Mouse (Mus musculus): Measurements from ENCODE around the gene Adtrp. TPM values are rescaled to one million over a fixed set of nuclear protein-coding genes. Genes with fewer than 3 reads are reported as not detected.

Gene Adtrp
- 1 to 10 TPM in 3 of 4 experiments, under 1 TPM in 1; 0.90 to 1.5 (median 1.1) TPM for total RNA-seq (2022)

- no peak for DNase-seq (ENCODE audit: low spot score)
Observed at GRCm38 (mm10) chr13:41847516-41848126, at the start of gene Adtrp. Adtrp (minus strand) TSS chr13:41847684.

GRCm38 (mm10) chr13:41892016-41892415, 44.5 kb upstream of the Adtrp start:
- DNase-seq (ENCODE audit: low spot score) = no peak

GRCm38 (mm10) chr13:41890618-41891017, 43.1 kb upstream of the Adtrp start:
- DNase-seq (ENCODE audit: low spot score) = no peak

GRCm38 (mm10) chr13:41890111-41890600, 42.7 kb upstream of the Adtrp start:
- DNase-seq (ENCODE audit: low spot score) = no peak

GRCm38 (mm10) chr13:41888644-41889043, 41.2 kb upstream of the Adtrp start:
- DNase-seq (ENCODE audit: low spot score) = no peak

GRCm38 (mm10) chr13:41886120-41886519, 38.6 kb upstream of the Adtrp start:
- no peak for DNase-seq (ENCODE audit: low spot score)

- peak; percentile 41 for DNase-seq (ENCODE audit: low spot score)
Observed at GRCm38 (mm10) chr13:41883665-41884291, 36.3 kb upstream of the Adtrp start.

GRCm38 (mm10) chr13:41881201-41881600, 33.7 kb upstream of the Adtrp start:
- DNase-seq (ENCODE audit: low spot score) = peak; percentile 7

GRCm38 (mm10) chr13:41880525-41880924, 33.0 kb upstream of the Adtrp start:
- DNase-seq (ENCODE audit: low spot score) = no peak

- no peak for DNase-seq (ENCODE audit: low spot score)
Observed at GRCm38 (mm10) chr13:41872686-41873085, 25.2 kb upstream of the Adtrp start.

- DNase-seq (ENCODE audit: low spot score) = no peak
Observed at GRCm38 (mm10) chr13:41872161-41872562, 24.7 kb upstream of the Adtrp start.

- DNase-seq (ENCODE audit: low spot score) = no peak
Observed at GRCm38 (mm10) chr13:41867533-41867932, 20.0 kb upstream of the Adtrp start.

- DNase-seq (ENCODE audit: low spot score) = peak; percentile 67
Observed at GRCm38 (mm10) chr13:41865575-41865974, 18.1 kb upstream of the Adtrp start.

GRCm38 (mm10) chr13:41865071-41865470, 17.6 kb upstream of the Adtrp start:
- peak; percentile 68 for DNase-seq (ENCODE audit: low spot score)

GRCm38 (mm10) chr13:41860603-41861405, 13.3 kb upstream of the Adtrp start:
- no peak for DNase-seq (ENCODE audit: low spot score)

GRCm38 (mm10) chr13:41855206-41856185, 8.0 kb upstream of the Adtrp start:
- DNase-seq (ENCODE audit: low spot score) = no peak

GRCm38 (mm10) chr13:41850727-41851378, 3.4 kb upstream of the Adtrp start:
- no peak for DNase-seq (ENCODE audit: low spot score)

GRCm38 (mm10) chr13:41846516-41846915, 968 bp downstream of the Adtrp start:
- DNase-seq (ENCODE audit: low spot score) = no peak

- DNase-seq (ENCODE audit: low spot score) = no peak
Observed at GRCm38 (mm10) chr13:41845013-41845412, 2.5 kb downstream of the Adtrp start.

- DNase-seq (ENCODE audit: low spot score) = no peak
Observed at GRCm38 (mm10) chr13:41844071-41844470, 3.4 kb downstream of the Adtrp start.

Measured in heart, adult 8-10 months (tissue).